Mouse (Mus musculus) c-Kit-positive CD71-negative TER-119-negative erythroid progenitor cells, embryonic 14.5 days (primary cell): ENCODE data around the gene Srrm4.

Experiments used
- DNase-seq: peaks from one replicate; pipeline ENCODE4 v3.0.0-alpha.2; 2013; ENCODE audit warnings: low read depth

The Srrm4 gene

GRCm38 (mm10) chr5:116489621-116490020 is 102.0 kb downstream of the Srrm4 start:
- no peak for DNase-seq

GRCm38 (mm10) chr5:116486135-116486534 is 105.5 kb downstream of the Srrm4 start:
- DNase-seq, result no peak

- DNase-seq, result no peak
Measured at GRCm38 (mm10) chr5:116485069-116485468, 106.5 kb downstream of the Srrm4 start.

- DNase-seq, result no peak
Measured at GRCm38 (mm10) chr5:116484236-116484635, 107.4 kb downstream of the Srrm4 start.

GRCm38 (mm10) chr5:116478607-116479371 is 112.8 kb downstream of the Srrm4 start:
- no peak for DNase-seq

GRCm38 (mm10) chr5:116476006-116476405 is 115.6 kb downstream of the Srrm4 start:
- peak; percentile 20 for DNase-seq

GRCm38 (mm10) chr5:116461354-116462042 is 130.1 kb downstream of the Srrm4 start:
- DNase-seq, result no peak

GRCm38 (mm10) chr5:116459970-116460369 is 131.6 kb downstream of the Srrm4 start:
- no peak for DNase-seq

GRCm38 (mm10) chr5:116457791-116458190 is 133.8 kb downstream of the Srrm4 start:
- DNase-seq, result no peak

- DNase-seq, result no peak
Measured at GRCm38 (mm10) chr5:116456796-116457515, 134.7 kb downstream of the Srrm4 start.

- no peak for DNase-seq
Measured at GRCm38 (mm10) chr5:116453401-116453851, 138.2 kb downstream of the Srrm4 start.

GRCm38 (mm10) chr5:116450901-116451300 is 140.7 kb downstream of the Srrm4 start:
- DNase-seq, result no peak

- no peak for DNase-seq
Measured at GRCm38 (mm10) chr5:116449522-116450225, 141.9 kb downstream of the Srrm4 start.

GRCm38 (mm10) chr5:116448409-116449191 is 143.0 kb downstream of the Srrm4 start:
- no peak for DNase-seq

GRCm38 (mm10) chr5:116447821-116448350 is 143.7 kb downstream of the Srrm4 start:
- DNase-seq, result no peak

GRCm38 (mm10) chr5:116446552-116446951 is 145.1 kb downstream of the Srrm4 start:
- no peak for DNase-seq

GRCm38 (mm10) chr5:116445634-116446367 is 145.8 kb downstream of the Srrm4 start:
- no peak for DNase-seq

GRCm38 (mm10) chr5:116444517-116444916 is 147.1 kb downstream of the Srrm4 start:
- no peak for DNase-seq

- DNase-seq, result no peak
Measured at GRCm38 (mm10) chr5:116443459-116443940, 148.1 kb downstream of the Srrm4 start.
